Mouse (Mus musculus) v-Abl transformed pro-B cells (cell line): Measurements from ENCODE around the gene Ccdc149.

Source experiments
- in situ Hi-C, 2 experiments: fragments of 400-800 bp; cut with MboI; formaldehyde crosslinking; loops; one replicate each; pipeline ENCODE4 v1.15.1; 2025; ENCODE audit not compliant: unreplicated experiment in 2 of 2

Gene Ccdc149

GRCm38 (mm10) chr5:52470991-52471801 lies at the start of gene Ccdc149:
TSS of gene Ccdc149 (minus strand) at chr5:52471521.
- in situ Hi-C loops = no loop called here

GRCm38 (mm10) chr5:52519921-52520320 lies 48.6 kb upstream of the Ccdc149 start:
- in situ Hi-C loops = loop anchor here (5.0 to 25.0 kb wide), 3 partner anchors 112 to 383 kb away; no protein-coding TSS in a partner anchor

- in situ Hi-C loops = loop anchor here (5.0 to 25.0 kb wide), 3 partner anchors 116 to 379 kb away; no protein-coding TSS in a partner anchor
Observed at GRCm38 (mm10) chr5:52516072-52516476, 44.8 kb upstream of the Ccdc149 start.

GRCm38 (mm10) chr5:52515246-52516021 lies 44.1 kb upstream of the Ccdc149 start:
- in situ Hi-C loops = loop anchor here (5.0 to 25.0 kb wide), 3 partner anchors 117 to 378 kb away; no protein-coding TSS in a partner anchor

- in situ Hi-C loops = loop anchor here (25.0 kb wide), 1 partner anchor 374 kb away; no protein-coding TSS in a partner anchor
Observed at GRCm38 (mm10) chr5:52511089-52511488, 39.8 kb upstream of the Ccdc149 start.

GRCm38 (mm10) chr5:52509416-52509815 lies 38.1 kb upstream of the Ccdc149 start:
- in situ Hi-C loops = loop anchor here (25.0 kb wide), 1 partner anchor 372 kb away; no protein-coding TSS in a partner anchor

GRCm38 (mm10) chr5:52504666-52505065 lies 33.3 kb upstream of the Ccdc149 start:
- in situ Hi-C loops = loop anchor here (25.0 kb wide), 1 partner anchor 367 kb away; no protein-coding TSS in a partner anchor

- in situ Hi-C loops = loop anchor here (25.0 kb wide), 1 partner anchor 367 kb away; no protein-coding TSS in a partner anchor
Observed at GRCm38 (mm10) chr5:52504148-52504547, 32.8 kb upstream of the Ccdc149 start.

- in situ Hi-C loops = no loop called here
Observed at GRCm38 (mm10) chr5:52495671-52496070, 24.4 kb upstream of the Ccdc149 start.

GRCm38 (mm10) chr5:52491496-52491895 lies 20.2 kb upstream of the Ccdc149 start:
- in situ Hi-C loops = no loop called here

GRCm38 (mm10) chr5:52487559-52488430 lies 16.5 kb upstream of the Ccdc149 start:
- in situ Hi-C loops = no loop called here

GRCm38 (mm10) chr5:52476826-52477225 lies 5.5 kb upstream of the Ccdc149 start:
- in situ Hi-C loops = no loop called here

GRCm38 (mm10) chr5:52476292-52476701 lies 5.0 kb upstream of the Ccdc149 start:
- in situ Hi-C loops = no loop called here

- in situ Hi-C loops = no loop called here
Observed at GRCm38 (mm10) chr5:52473988-52474387, 2.7 kb upstream of the Ccdc149 start.

- in situ Hi-C loops = no loop called here
Observed at GRCm38 (mm10) chr5:52470551-52470950, 770 bp downstream of the Ccdc149 start.

- in situ Hi-C loops = no loop called here
Observed at GRCm38 (mm10) chr5:52467841-52468240, 3.5 kb downstream of the Ccdc149 start.

- in situ Hi-C loops = no loop called here
Observed at GRCm38 (mm10) chr5:52462447-52462846, 8.9 kb downstream of the Ccdc149 start.

GRCm38 (mm10) chr5:52461434-52462124 lies 9.7 kb downstream of the Ccdc149 start:
- in situ Hi-C loops = no loop called here

GRCm38 (mm10) chr5:52459308-52459707 lies 12.0 kb downstream of the Ccdc149 start:
- in situ Hi-C loops = no loop called here

- in situ Hi-C loops = no loop called here
Observed at GRCm38 (mm10) chr5:52457154-52457553, 14.2 kb downstream of the Ccdc149 start.
